Mouse (Mus musculus) midbrain, embryonic 14.5 days (tissue): ENCODE measurements at regions not wholly inside any gene's neighbourhood (a gene's known extent, or its start where the extent isn't known, plus 50 kb on each side); places are given as distances from the start of the nearest gene placed in this dataset.

ENCODE experiments used
- ATAC-seq: fragments of 200-750 bp; cut with Nextera tagmentation; 2 replicates; pipeline ENCODE4 v1.8.0; 2017; ENCODE audit warnings: moderate number of reproducible peaks, moderate library complexity; ENCODE audit not compliant: low FRiP score, low TSS enrichment
- DNase-seq: peaks from one replicate; pipeline ENCODE4 v3.0.0-alpha.2; 2015
- H3K27ac ChIP-seq: fragments of 300-500 bp; sonication (generic); replicated peaks from 2 replicates; pipeline ENCODE4 v1.5.1; 2014; ENCODE audit warnings: mild to moderate bottlenecking, low read depth, low read length, moderate library complexity
- H3K27me3 ChIP-seq: fragments of 300-500 bp; sonication (generic); 2 replicates; pipeline ENCODE4 v1.6.1; 2014; ENCODE audit warnings: low read length, control low read depth, mixed read lengths; ENCODE audit not compliant: control insufficient read depth, insufficient read depth
- H3K36me3 ChIP-seq: fragments of 300-500 bp; sonication (generic); 2 replicates; pipeline ENCODE4 v1.6.1; 2014; ENCODE audit warnings: low read length, control low read depth; ENCODE audit not compliant: control insufficient read depth, insufficient read depth
- H3K4me1 ChIP-seq: fragments of 300-500 bp; sonication (generic); 2 replicates; pipeline ENCODE4 v1.6.1; 2014; ENCODE audit warnings: mild to moderate bottlenecking, antibody characterized with exemption, low read length, control low read depth; ENCODE audit not compliant: control insufficient read depth, insufficient read depth
- H3K4me2 ChIP-seq: fragments of 300-500 bp; sonication (generic); 2 replicates; pipeline ENCODE4 v1.6.1; 2014; ENCODE audit warnings: mild to moderate bottlenecking, low read length, moderate library complexity
- H3K4me3 ChIP-seq: fragments of 300-500 bp; sonication (generic); replicated peaks from 2 replicates; pipeline ENCODE4 v1.5.1; 2014; ENCODE audit warnings: low read depth, low read length
- H3K9ac ChIP-seq: fragments of 300-500 bp; sonication (generic); replicated peaks from 2 replicates; pipeline ENCODE4 v1.6.1; 2014; ENCODE audit warnings: mild to moderate bottlenecking, low read length, moderate library complexity
- H3K9me3 ChIP-seq: fragments of 300-500 bp; sonication (generic); 2 replicates; pipeline ENCODE4 v1.6.1; 2016; ENCODE audit warnings: low read length, control low read depth, mixed read lengths; ENCODE audit not compliant: control insufficient read depth
- WGBS: fragments of 180-500 bp; shearing (Covaris S2); extraction: QIAGEN DNeasy Blood & Tissue Kit; methylation state at CpG from one replicate; pipeline ENCODE4 v1.1.7; 2014; 5-methylcytosine and 5-hydroxymethylcytosine counted together

DNA sequence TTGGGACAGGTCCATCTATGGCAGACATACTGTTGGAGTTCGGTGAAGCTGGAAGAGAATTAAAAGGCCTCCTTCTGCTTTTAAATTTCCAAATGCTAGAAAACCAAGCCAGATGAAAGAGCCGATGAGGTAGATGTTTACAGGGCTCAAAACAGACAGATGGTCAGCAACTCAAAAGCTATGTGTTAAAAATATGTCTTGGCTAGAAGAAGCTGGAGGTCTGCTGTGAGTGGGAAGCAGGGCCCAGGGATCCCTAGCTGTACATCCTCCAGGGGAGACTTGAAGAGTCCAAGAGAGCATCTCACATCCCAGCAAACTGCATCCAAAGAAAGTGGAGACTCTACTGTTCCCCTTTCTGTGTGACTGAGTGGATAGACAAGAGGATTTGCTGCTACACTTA lies 526.5 kb upstream of the Id2 start:
- 97% methylated on average over 2 of the region's 2 CpGs for WGBS

DNA sequence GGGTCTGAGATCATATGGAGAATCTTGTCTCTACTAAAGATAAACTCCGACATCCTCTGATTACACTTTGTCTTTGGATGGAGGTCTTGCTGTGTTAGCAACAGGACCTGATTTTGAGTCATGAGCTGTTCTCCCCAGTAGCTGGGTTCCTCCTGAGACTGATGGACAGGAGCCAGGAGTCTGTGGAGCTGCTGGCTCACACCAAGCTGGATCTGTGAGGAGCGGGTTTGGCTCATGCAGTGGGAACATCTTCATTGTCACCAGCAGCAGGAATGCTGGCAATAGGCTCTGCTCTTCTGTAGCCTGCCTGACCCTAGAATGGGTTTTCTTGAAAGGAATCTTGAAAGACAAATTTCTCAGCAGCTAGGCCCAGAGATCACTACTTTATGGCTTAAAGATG lies 524.2 kb upstream of the Id2 start:
- Histone ChIP-seq H3K9ac (no peak overlapping the region), H3K36me3 (no peaks in the 10 kb centered on the region), H3K27ac (no peak overlapping the region), H3K27me3 (no peaks in the 10 kb centered on the region), H3K9me3 (no peaks in the 10 kb centered on the region), H3K4me3 (no peak overlapping the region), H3K4me1 (no peaks in the 10 kb centered on the region), H3K4me2 (no peak overlapping the region)
- WGBS, result 93% methylated on average over 2 of the region's 2 CpGs
- no peak for DNase-seq
- ATAC-seq, result no peak

More for the DNA sequence above, 526.5 kb upstream of the Id2 start:
- Histone ChIP-seq H3K27me3 (no peaks in the 10 kb centered on the region), H3K4me1 (no peaks in the 10 kb centered on the region), H3K9ac (no peak overlapping the region), H3K36me3 (no peaks in the 10 kb centered on the region), H3K9me3 (no peaks in the 10 kb centered on the region), H3K4me3 (no peak overlapping the region), H3K27ac (no peak overlapping the region), H3K4me2 (no peak overlapping the region)
- ATAC-seq (no peak), DNase-seq (no peak)

DNA sequence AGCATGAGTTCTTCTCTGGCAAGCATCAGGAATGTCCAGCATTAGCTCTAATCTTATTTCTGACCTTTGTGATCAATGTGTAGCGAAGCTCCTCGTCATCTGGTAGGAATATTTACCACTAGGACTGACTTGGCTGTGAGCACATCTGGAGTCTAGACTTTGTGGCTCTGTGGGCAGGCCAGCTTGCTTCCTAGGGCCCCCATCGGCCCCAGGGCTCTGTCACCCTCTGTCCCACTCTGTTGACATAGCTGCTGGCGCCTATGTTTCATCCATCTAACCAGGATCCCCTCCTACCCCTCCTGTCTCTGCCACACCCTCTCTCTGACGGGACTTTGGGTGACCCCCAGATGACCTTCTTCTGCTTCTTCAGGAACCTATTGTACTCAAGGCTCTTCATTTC lies 520.6 kb upstream of the Id2 start:
- 76% methylated on average over 5 of the region's 5 CpGs for WGBS
- Histone ChIP-seq H3K4me3 (no peak overlapping the region), H3K27ac (no peak overlapping the region), H3K27me3 (no peaks in the 10 kb centered on the region), H3K36me3 (no peaks in the 10 kb centered on the region), H3K9ac (no peak overlapping the region), H3K4me1 (no peaks in the 10 kb centered on the region), H3K9me3 (no peaks in the 10 kb centered on the region), H3K4me2 (no peak overlapping the region)
- no peak for DNase-seq
- no peak for ATAC-seq

DNA sequence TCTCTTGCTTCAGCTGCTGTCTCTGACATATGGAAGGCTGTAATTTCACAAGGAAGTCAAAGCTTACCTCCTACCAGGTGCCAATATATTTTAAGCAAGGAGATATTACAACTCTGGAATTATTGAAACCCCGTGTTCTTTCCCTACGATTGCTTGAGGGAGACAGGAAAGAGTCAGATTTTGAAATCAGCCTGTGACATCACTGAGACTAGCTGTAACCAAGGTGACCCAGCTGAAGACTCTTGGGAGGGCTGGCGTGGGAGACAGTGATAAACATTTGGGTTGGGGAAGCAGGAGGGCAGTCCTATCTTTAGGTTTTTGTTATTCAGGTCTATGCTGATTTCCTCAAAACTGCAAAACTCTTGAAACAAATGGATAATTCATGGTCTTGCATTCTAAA lies 518.4 kb upstream of the Id2 start:
- H3K9ac ChIP-seq, result no peak overlapping the region
- H3K9me3 ChIP-seq, result no peaks in the 10 kb centered on the region
- DNase-seq (no peak), ATAC-seq (no peak)
- H3K27ac ChIP-seq, result no peak overlapping the region
- H3K4me2 ChIP-seq, result no peak overlapping the region
- H3K27me3 ChIP-seq, result no peaks in the 10 kb centered on the region
- no peaks in the 10 kb centered on the region for H3K4me1 ChIP-seq
- no peak overlapping the region for H3K4me3 ChIP-seq
- no peaks in the 10 kb centered on the region for H3K36me3 ChIP-seq
- 85% methylated on average over 3 of the region's 3 CpGs for WGBS

DNA sequence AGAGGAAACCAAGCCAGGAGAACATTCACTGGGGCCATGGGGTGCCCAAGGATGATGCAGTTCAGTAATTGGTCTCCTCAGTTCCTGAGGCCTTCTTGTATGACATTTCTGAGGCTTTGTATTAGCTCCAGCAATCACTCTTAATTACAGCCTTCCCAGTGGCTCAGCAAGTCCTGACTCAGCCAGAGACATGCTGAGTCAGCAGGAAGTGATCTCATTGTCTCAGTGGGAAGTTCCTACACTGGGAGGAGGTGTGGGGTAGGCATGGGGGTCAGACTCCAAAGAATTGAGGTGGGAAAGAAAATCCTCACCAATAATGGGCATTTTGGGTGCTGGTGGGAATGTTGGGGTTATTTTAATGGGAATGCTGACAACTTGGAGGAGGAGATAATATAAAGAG lies 516.5 kb upstream of the Id2 start:
- no peak overlapping the region for H3K9ac ChIP-seq
- 0 out of 2 replicates have a peak, but pooled peaks cover 5% of the 10 kb centered on the region for H3K4me1 ChIP-seq
- no peak overlapping the region for H3K27ac ChIP-seq
- no peak for ATAC-seq
- no peaks in the 10 kb centered on the region for H3K36me3 ChIP-seq
- H3K4me2 ChIP-seq, result no peak overlapping the region
- H3K27me3 ChIP-seq, result no peaks in the 10 kb centered on the region
- H3K4me3 ChIP-seq, result no peak overlapping the region
- no peak for DNase-seq
- no peaks in the 10 kb centered on the region for H3K9me3 ChIP-seq

DNA sequence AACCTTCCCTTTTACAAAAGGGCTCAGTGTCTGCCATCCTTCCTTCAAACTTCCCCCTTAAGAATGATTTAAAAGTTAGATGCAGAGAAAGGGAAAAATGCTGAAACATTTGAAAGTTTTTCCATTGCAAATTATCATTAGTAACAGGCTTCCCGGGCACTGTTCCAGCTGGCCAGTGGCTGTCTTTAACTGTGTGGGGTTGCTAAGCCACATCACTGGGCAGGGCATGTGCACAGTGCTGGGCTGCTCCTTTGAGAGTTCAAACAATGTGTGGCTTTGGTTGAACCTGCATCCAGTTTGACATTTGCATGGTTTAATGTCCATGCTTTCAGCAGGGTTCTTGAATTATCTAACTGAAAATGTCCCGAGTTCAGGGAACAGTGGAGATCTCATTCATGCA lies 512.1 kb upstream of the Id2 start:
- ATAC-seq, result no peak

DNA sequence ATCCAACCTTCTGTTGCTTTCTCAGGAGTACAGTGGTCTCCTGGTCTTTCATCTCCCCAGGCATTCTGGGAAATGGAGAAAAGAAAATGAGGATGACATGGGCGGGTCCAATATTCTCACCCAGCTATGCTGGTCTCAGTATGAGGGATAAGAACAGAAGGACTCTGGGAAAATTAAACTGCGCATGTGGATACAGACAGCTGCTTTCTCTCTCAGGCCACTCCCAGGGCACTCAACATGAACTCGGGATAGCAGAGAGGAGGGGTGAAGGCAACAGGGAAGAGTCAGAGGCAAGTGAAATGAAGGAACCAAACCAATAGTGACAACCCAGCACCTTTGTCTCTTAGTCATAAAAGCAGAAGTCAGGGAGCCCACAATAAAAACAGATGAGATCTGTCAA lies 508.5 kb upstream of the Id2 start:
- Histone ChIP-seq H3K4me1 (0 out of 2 replicates have a peak, but pooled peaks cover 5% of the 10 kb centered on the region), H3K27ac (no peak overlapping the region), H3K9me3 (no peaks in the 10 kb centered on the region), H3K9ac (no peak overlapping the region), H3K27me3 (no peaks in the 10 kb centered on the region), H3K36me3 (no peaks in the 10 kb centered on the region), H3K4me3 (no peak overlapping the region), H3K4me2 (no peak overlapping the region)
- 91% methylated on average over 3 of the region's 3 CpGs for WGBS
- DNase-seq (no peak), ATAC-seq (no peak)

More for the DNA sequence above, 512.1 kb upstream of the Id2 start:
- Histone ChIP-seq H3K36me3 (no peaks in the 10 kb centered on the region), H3K9me3 (no peaks in the 10 kb centered on the region), H3K4me1 (0 out of 2 replicates have a peak, but pooled peaks cover 5% of the 10 kb centered on the region), H3K9ac (no peak overlapping the region), H3K27ac (no peak overlapping the region), H3K27me3 (no peaks in the 10 kb centered on the region), H3K4me3 (no peak overlapping the region), H3K4me2 (no peak overlapping the region)
- WGBS, result 21% methylated on average over 2 of the region's 2 CpGs
- peak; percentile 64 for DNase-seq

DNA sequence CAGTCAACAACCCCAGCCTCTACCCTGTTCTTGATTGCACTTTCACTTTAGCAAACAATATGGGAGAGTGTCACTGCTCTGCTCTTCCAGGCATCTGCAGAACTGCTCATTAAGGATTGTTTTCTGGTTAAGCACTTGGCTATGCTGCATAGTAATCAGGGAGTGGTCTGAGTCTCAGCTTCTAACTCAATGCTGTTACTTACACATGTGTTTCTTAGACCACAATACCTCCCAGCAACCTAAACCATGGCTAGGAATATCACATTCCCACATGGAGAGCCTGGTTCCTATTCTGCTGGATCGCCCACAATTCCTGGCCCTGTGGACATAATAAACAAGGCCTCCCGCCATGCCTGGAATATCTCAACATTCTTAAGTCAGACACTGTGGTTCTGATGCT lies 493.3 kb upstream of the Id2 start:
- no peaks in the 10 kb centered on the region for H3K36me3 ChIP-seq
- no peaks in the 10 kb centered on the region for H3K27me3 ChIP-seq
- no peaks in the 10 kb centered on the region for H3K4me1 ChIP-seq
- H3K9ac ChIP-seq, result no peak overlapping the region
- H3K4me2 ChIP-seq, result no peak overlapping the region
- no peak overlapping the region for H3K27ac ChIP-seq
- DNase-seq (no peak), ATAC-seq (no peak)
- 96% methylated on average over 2 of the region's 2 CpGs for WGBS
- H3K9me3 ChIP-seq, result no peaks in the 10 kb centered on the region
- H3K4me3 ChIP-seq, result no peak overlapping the region

DNA sequence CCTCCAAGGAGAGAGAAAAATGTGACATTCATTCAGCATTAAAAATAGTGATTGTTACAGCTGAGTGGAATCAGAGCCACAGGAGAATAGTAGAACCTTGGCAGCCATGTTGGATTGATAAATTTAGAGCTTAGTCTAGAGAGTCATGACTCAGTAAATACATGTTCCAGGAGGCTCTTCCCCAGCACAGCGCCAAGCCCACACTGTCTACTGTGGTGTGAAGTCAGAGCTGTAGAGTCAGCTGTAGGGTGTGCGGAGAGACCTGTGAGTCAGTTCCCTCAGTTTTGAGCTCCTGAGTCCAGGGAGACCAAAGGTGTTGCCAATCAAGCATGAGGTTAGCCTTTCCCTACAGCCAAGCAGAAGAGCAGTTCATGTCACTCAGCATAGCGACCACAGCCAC lies 488.8 kb upstream of the Id2 start:
- no peaks in the 10 kb centered on the region for H3K27me3 ChIP-seq
- H3K4me1 ChIP-seq, result no peaks in the 10 kb centered on the region
- H3K4me2 ChIP-seq, result no peak overlapping the region
- no peaks in the 10 kb centered on the region for H3K36me3 ChIP-seq
- no peak overlapping the region for H3K9ac ChIP-seq
- H3K9me3 ChIP-seq, result no peaks in the 10 kb centered on the region
- H3K27ac ChIP-seq, result no peak overlapping the region
- DNase-seq (no peak), ATAC-seq (no peak)
- no peak overlapping the region for H3K4me3 ChIP-seq
- 98% methylated on average over 3 of the region's 3 CpGs for WGBS
